Mouse (Mus musculus): ENCODE measurements around the gene Trem2. TPM values are rescaled to one million over a fixed set of nuclear protein-coding genes. Genes with fewer than 3 reads are reported as not detected.
"Not testable (repeated sequence)": the region's sequence is repeated elsewhere in the genome, so short reads cannot be mapped to it uniquely, and the experiment has no call there.

Trem2 gene
- 3.9 and 4.1 TPM in 2 replicates for polyA plus RNA-seq (2015; fragmentation: Nextera tagmentation; extraction: Ambion mirVana)

DNA sequence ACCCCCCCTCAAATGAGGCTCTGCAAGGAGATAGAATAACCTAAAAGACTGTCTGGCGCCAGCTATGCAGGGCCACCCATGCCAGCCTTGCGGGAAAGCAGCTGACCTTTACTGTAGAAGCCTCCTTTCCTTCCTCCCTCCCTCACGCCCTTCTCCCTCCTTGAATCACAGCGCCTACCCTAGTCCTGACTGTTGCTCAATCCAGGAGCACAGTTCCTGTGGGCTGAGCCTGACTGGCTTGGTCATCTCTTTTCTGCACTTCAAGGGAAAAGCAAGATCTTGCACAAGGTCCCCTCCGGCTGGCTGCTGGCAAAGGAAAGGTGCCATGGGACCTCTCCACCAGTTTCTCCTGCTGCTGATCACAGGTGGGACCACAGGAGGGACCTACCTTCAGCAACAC is at the start of gene Trem2:
TSS of gene Trem2 (plus strand) at position 171 of the 400 bp plus-strand sequence.
- no peak for ATAC-seq (replicated peaks)
- Histone ChIP-seq H3K4me3 (no peak within 1 kb of the TSS), H3K4me2 (replicated peaks) (no peak within 1 kb of the TSS), H3K9me3 (no peaks in the 10 kb centered on the region), H3K36me3 (no peaks in the 10 kb centered on the region), H3K27me3 (no peaks in the 10 kb centered on the region), H3K4me1 (no peaks in the 10 kb centered on the region), H3K27ac (replicated peaks) (no peak within 1 kb of the TSS), H3K9ac (replicated peaks) (no peak within 1 kb of the TSS)
- 84% methylated on average over 5 of the region's 5 CpGs for WGBS

DNA sequence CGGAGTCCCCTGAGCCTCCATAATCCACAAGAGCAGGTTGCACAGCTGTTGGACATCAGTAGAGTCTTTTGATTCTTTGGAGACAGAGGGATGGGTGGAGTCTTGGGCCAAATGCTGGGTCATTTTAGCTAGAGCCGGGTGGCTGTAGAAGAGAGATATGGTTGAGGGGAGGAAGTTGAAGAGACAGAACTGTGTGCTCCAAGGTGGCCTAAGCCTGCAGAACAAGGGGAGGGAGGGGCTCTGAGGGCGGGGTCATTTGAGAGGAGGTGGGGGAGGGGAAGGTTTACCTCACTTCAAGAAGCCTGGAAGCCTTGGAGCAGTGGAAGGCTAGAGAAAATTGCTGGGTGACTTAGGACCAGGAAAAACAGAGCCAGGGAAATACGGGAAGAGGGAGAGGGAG is 47.0 kb upstream of the Trem2 start, which contains the start of gene Treml2:
TSS of gene Treml2 (plus strand) at position 296 of the 400 bp plus-strand sequence.
- H3K4me3 ChIP-seq: no peak within 1 kb of the TSS
- H3K36me3 ChIP-seq: no peaks in the 10 kb centered on the region
- whole genome bisulfite sequencing: 41% methylated on average over 3 of the region's 4 CpGs
- H3K9me3 ChIP-seq: no peaks in the 10 kb centered on the region
- H3K27me3 ChIP-seq: no peaks in the 10 kb centered on the region
- no peaks in the 10 kb centered on the region for H3K4me1 ChIP-seq
- no peak within 1 kb of the TSS for H3K4me2 ChIP-seq (replicated peaks)
- no peak within 1 kb of the TSS for H3K27ac ChIP-seq (replicated peaks)
- no peak within 1 kb of the TSS for H3K9ac ChIP-seq (replicated peaks)
- no peak for ATAC-seq (replicated peaks)

DNA sequence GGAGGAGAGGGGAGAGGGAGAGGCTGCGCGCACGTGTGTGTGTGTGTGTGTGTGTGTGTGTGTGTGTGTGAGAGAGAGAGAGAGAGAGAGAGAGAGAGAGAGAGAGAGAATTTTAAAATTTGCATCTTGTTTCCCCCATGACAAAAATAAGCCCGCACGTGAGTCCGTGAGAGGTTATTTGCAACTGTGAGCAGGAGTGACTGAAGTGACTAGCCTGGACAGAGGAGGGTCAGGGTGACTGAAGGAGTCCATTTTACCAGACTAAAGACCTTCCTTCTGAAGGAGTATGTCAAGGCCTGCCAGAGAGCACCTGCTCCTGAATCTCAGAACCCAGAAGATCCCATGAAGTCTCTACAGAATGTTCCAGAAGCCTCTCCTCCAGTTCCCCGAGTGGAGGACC is 46.4 kb upstream of the Trem2 start:
- Histone ChIP-seq H3K4me2 (replicated peaks) (no peak overlapping the region), H3K9me3 (no peaks in the 10 kb centered on the region), H3K4me1 (no peaks in the 10 kb centered on the region), H3K9ac (replicated peaks) (no peak overlapping the region), H3K27me3 (no peaks in the 10 kb centered on the region), H3K27ac (replicated peaks) (no peak overlapping the region), H3K36me3 (no peaks in the 10 kb centered on the region), H3K4me3 (no peak overlapping the region)
- WGBS: 60% methylated on average over 7 of the region's 7 CpGs
- ATAC-seq (replicated peaks): no peak

DNA sequence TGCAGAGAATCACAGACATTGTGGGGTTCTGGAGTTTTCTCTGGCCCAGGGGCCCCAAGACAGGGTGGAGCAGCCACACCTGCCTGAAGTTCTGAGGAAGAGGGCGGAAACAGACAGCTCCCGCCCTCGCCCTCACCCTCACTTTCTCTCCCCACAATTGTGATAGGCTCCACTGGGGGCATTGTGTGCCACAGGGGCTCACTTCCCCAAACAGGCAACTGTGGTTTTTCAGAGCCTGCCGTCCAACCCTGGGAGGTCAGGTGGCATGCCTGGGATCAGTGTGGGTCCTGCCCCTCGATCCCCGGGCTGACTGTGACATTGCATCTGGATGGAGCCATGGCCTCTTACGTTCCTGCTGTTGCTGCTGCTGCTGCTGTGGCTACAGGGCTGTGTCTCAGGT is 46.0 kb upstream of the Trem2 start:
- no peak overlapping the region for H3K4me2 ChIP-seq (replicated peaks)
- no peaks in the 10 kb centered on the region for H3K9me3 ChIP-seq
- no peak overlapping the region for H3K9ac ChIP-seq (replicated peaks)
- no peaks in the 10 kb centered on the region for H3K36me3 ChIP-seq
- no peak overlapping the region for H3K4me3 ChIP-seq
- no peak overlapping the region for H3K27ac ChIP-seq (replicated peaks)
- no peaks in the 10 kb centered on the region for H3K4me1 ChIP-seq
- no peaks in the 10 kb centered on the region for H3K27me3 ChIP-seq
- no peak for ATAC-seq (replicated peaks)
- WGBS: 78% methylated on average over 7 of the region's 7 CpGs

DNA sequence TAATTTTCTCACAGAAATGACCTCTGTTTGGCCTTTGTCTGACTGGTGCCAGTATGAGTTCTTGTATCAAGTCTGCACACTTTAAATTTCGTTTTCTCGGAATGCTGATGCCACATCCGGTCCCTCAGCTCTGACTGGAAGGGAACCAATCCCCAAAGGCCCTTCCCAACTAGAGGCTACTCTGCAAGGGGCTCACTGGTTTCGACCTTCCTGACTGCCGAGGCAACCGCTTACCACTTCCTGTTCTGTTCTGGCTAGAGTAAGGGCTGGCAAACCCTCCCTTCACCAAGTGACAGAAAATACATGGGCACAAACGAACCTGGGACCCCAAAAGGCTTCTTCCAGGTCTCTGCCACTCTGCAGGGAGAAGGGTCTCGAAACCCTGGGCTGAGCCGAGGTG is 45.3 kb upstream of the Trem2 start:
- Histone ChIP-seq H3K27me3 (no peaks in the 10 kb centered on the region), H3K36me3 (no peaks in the 10 kb centered on the region), H3K4me1 (no peaks in the 10 kb centered on the region), H3K9ac (replicated peaks) (no peak overlapping the region), H3K4me2 (replicated peaks) (no peak overlapping the region), H3K9me3 (no peaks in the 10 kb centered on the region), H3K4me3 (no peak overlapping the region), H3K27ac (replicated peaks) (no peak overlapping the region)
- WGBS: 83% methylated on average over 9 of the region's 9 CpGs
- ATAC-seq (replicated peaks): no peak

DNA sequence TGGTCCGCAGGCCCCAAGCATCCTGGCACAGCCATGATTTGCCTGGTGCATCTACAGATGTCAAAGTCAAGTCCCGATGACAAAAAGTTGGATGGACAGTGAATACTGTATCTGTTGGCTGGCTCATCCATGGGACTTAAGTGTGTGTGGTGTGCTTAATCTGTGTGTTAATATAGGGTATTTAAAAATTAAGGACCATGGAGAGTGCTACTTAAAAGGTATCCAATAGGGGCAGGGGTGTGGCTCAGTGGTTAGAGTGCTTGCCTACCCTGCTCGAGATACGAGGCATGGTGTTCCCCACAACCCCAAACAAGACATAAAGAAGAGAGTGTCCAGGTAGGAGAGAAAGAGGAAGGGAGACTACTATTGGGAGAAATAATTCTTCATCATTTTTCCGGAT is 44.4 kb upstream of the Trem2 start:
- H3K4me2 ChIP-seq (replicated peaks): no peak overlapping the region
- no peak overlapping the region for H3K27ac ChIP-seq (replicated peaks)
- no peak for ATAC-seq (replicated peaks)
- no peaks in the 10 kb centered on the region for H3K9me3 ChIP-seq
- no peaks in the 10 kb centered on the region for H3K4me1 ChIP-seq
- 86% methylated on average over 5 of the region's 5 CpGs for WGBS
- H3K4me3 ChIP-seq: no peak overlapping the region
- H3K27me3 ChIP-seq: no peaks in the 10 kb centered on the region
- no peak overlapping the region for H3K9ac ChIP-seq (replicated peaks)
- no peaks in the 10 kb centered on the region for H3K36me3 ChIP-seq

DNA sequence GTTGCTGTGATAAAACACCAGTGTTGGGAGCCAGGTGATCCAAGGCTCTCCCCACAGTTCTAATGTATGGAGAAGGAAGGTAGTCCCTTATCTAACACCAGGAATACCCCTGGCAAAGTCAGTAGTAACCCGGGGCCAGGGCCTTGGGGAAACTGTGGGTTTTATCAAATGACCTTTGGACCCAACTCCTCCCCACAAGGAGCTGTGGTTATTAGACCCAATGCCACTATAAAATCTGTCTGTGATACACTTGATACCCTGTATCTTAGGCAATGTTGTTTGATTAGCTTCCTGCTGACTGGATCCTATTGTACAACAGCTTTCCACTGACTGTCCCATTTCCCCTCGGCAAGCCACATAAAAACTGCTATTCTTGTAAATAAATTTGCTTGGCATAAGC is 34.1 kb upstream of the Trem2 start:
- WGBS: 71% methylated on average over 2 of the region's 2 CpGs
- Histone ChIP-seq H3K4me2 (replicated peaks) (no peak overlapping the region), H3K27ac (replicated peaks) (no peak overlapping the region), H3K4me1 (no peaks in the 10 kb centered on the region), H3K4me3 (no peak overlapping the region), H3K36me3 (no peaks in the 10 kb centered on the region), H3K27me3 (no peaks in the 10 kb centered on the region), H3K9me3 (no peaks in the 10 kb centered on the region), H3K9ac (replicated peaks) (no peak overlapping the region)
- ATAC-seq (replicated peaks): no peak

DNA sequence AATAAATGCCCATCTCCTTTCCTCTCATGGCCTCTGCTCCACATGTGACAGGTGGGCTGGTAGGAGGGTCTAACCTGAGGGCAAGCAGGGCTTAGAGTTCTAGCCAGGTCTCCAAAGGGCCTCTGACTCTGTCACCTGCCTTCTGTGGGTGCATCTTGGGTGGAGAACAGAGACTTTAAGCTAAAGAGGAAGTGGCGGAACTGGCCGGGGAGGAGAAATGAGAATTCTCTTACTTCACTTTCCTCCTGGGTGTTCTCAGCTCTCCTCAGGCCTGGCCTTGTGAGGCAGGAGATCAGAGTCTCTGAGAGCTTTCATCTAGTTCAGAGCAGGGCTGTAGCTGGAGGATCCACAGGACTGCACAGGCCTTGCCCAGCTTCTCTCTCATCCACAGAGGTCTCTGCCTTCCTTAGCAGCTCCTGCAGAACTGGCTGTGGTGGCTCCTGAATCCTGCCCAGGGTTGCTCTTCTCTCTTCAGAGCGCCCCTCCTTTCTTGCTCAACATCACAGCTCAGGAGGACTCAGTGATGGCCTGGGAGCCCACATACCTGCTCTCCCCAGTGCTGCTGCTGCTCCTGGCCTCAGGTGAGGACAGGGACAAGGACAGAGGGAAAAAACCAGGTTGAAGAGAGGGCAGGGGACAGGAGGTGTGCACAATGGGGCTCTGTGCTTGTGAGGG is 30.2 kb upstream of the Trem2 start, which contains the start of gene B430306N03Rik:
TSS of gene B430306N03Rik (plus strand) at position 237 of the 675 bp plus-strand sequence.
- not testable (repeated sequence) for H3K4me1 ChIP-seq; H3K36me3 ChIP-seq; H3K27ac ChIP-seq (replicated peaks); H3K27me3 ChIP-seq; H3K9ac ChIP-seq (replicated peaks); H3K4me3 ChIP-seq; H3K4me2 ChIP-seq (replicated peaks); ATAC-seq (replicated peaks); H3K9me3 ChIP-seq
- 86% methylated on average over 3 of the region's 3 CpGs for WGBS

DNA sequence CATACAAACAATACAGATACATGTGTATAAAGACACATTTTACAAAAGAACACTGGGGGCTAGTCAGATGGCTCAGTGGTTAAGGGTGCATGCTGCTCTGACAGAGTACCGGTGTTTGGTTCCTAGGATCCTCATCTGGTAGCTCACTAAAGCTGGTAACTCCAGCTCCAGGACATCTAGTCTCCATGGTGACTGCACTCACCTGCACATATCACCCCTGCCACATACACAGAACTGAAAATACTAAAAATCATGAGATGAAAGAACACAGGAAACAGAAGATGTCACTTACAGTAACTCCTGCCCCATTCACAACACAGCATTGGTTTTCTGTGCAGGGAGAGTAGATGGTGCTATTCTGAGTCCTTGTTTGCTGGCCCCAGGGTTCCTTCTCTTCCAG is 27.5 kb upstream of the Trem2 start:
- no peaks in the 10 kb centered on the region for H3K27me3 ChIP-seq
- WGBS: 91% methylated on average over 1 of the region's 1 CpGs
- no peaks in the 10 kb centered on the region for H3K4me1 ChIP-seq
- no peak overlapping the region for H3K4me2 ChIP-seq (replicated peaks)
- no peaks in the 10 kb centered on the region for H3K9me3 ChIP-seq
- no peak overlapping the region for H3K4me3 ChIP-seq
- no peak overlapping the region for H3K27ac ChIP-seq (replicated peaks)
- no peaks in the 10 kb centered on the region for H3K36me3 ChIP-seq
- ATAC-seq (replicated peaks): no peak
- no peak overlapping the region for H3K9ac ChIP-seq (replicated peaks)

DNA sequence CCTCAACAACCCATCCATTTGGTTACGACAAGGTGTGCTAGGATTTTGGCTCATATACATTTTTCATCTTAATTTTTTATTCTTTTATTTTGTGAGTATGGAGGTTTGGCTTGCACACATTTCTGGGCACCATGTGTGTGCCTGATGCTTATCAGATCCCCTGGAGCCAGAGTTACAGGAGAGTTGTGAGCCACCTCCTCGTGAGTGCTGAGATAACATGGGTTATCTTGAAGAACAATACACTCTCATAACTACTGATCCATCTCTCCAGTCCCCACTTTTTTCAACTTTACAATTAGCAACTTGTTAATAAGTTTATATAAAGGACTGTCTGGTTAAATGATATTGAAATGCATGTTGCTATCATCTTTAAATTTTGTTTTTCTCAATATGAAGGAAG is 24.9 kb upstream of the Trem2 start:
- H3K9me3 ChIP-seq: no peaks in the 10 kb centered on the region
- no peaks in the 10 kb centered on the region for H3K27me3 ChIP-seq
- H3K4me1 ChIP-seq: no peaks in the 10 kb centered on the region
- H3K36me3 ChIP-seq: no peaks in the 10 kb centered on the region
- H3K4me2 ChIP-seq (replicated peaks): no peak overlapping the region
- ATAC-seq (replicated peaks): no peak
- 88% methylated on average over 2 of the region's 2 CpGs for WGBS
- no peak overlapping the region for H3K27ac ChIP-seq (replicated peaks)
- H3K4me3 ChIP-seq: no peak overlapping the region
- H3K9ac ChIP-seq (replicated peaks): no peak overlapping the region

DNA sequence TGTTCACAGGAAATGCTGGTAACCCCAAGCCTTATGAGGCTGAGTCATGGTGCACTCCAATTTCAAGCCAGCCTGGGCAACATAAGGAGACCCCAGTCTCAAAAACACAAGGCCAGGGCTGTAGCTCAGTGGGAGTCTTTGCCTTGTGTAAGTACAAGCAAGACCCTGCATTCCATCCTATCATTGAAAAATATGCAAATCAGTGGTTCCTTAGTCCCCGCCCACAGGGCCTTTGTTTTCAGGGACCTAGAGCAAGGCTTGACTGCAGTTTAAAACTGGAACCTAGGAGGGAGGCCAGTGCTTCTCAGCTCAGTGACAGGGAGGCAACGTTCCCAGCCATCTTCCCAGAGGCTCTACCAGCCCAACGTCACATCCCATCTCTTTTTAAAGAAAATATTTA is 23.0 kb upstream of the Trem2 start:
- Histone ChIP-seq H3K4me3 (no peak overlapping the region), H3K4me1 (no peaks in the 10 kb centered on the region), H3K27ac (replicated peaks) (no peak overlapping the region), H3K36me3 (no peaks in the 10 kb centered on the region), H3K27me3 (no peaks in the 10 kb centered on the region), H3K4me2 (replicated peaks) (no peak overlapping the region), H3K9me3 (no peaks in the 10 kb centered on the region), H3K9ac (replicated peaks) (no peak overlapping the region)
- 62% methylated on average over 3 of the region's 3 CpGs for WGBS
- no peak for ATAC-seq (replicated peaks)

DNA sequence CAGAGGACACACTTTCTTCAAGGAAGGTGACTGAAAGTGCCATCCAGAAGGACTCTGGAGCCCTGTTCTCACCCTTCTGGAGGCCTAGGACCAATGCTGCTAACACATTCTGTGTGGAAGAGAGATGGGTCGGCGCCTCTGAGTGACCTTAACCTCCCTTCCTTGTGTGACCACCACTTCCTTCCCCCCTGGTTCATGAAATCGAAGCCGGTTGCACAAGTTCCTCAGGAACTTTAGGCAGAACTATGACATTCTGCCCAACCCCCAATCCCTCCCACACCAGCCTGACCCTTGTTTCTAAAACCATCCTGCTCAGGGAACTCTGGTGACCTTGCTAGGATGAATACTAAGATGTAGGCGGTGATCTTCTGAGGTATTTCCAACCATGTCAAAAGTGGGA is 21.9 kb upstream of the Trem2 start:
- H3K27me3 ChIP-seq: no peaks in the 10 kb centered on the region
- H3K4me2 ChIP-seq (replicated peaks): no peak overlapping the region
- no peak for ATAC-seq (replicated peaks)
- no peaks in the 10 kb centered on the region for H3K4me1 ChIP-seq
- no peaks in the 10 kb centered on the region for H3K36me3 ChIP-seq
- no peak overlapping the region for H3K4me3 ChIP-seq
- H3K9ac ChIP-seq (replicated peaks): no peak overlapping the region
- WGBS: 94% methylated on average over 5 of the region's 5 CpGs
- no peak overlapping the region for H3K27ac ChIP-seq (replicated peaks)
- H3K9me3 ChIP-seq: no peaks in the 10 kb centered on the region

DNA sequence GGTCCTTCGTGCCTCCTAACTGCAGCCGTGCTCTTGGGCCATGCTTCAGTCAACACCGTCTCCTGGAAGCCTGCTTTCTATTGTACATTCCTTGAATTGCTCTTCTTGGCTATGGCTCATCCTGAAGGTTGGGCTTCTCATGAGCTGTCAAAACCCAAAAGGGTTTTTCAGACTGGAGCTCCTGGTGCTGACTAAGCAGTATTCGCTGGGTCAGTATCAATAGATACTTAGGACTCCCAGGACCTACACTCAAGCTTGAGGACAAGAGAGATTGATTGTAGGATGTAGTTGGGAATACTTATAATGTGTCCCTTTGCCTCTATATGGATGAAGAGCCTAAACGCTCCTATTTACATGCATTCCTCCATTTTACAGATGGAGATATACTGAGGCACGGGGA is 21.1 kb upstream of the Trem2 start:
- no peak overlapping the region for H3K4me3 ChIP-seq
- H3K36me3 ChIP-seq: no peaks in the 10 kb centered on the region
- H3K9ac ChIP-seq (replicated peaks): no peak overlapping the region
- H3K27me3 ChIP-seq: no peaks in the 10 kb centered on the region
- H3K27ac ChIP-seq (replicated peaks): no peak overlapping the region
- H3K9me3 ChIP-seq: no peaks in the 10 kb centered on the region
- ATAC-seq (replicated peaks): no peak
- 94% methylated on average over 6 of the region's 6 CpGs for WGBS
- H3K4me2 ChIP-seq (replicated peaks): no peak overlapping the region
- no peaks in the 10 kb centered on the region for H3K4me1 ChIP-seq
